Mouse (Mus musculus): ENCODE measurements at regions not wholly inside any gene's neighbourhood (a gene's known extent, or its start where the extent isn't known, plus 50 kb on each side); places are given as distances from the start of the nearest gene placed in this dataset.
"Not testable (repeated sequence)": the region's sequence is repeated elsewhere in the genome, so short reads cannot be mapped to it uniquely, and the experiment has no call there.

- no peak for DNase-seq (ENCODE audit: low spot score)
Observed at GRCm38 (mm10) chr1:42539541-42540520, 155.7 kb upstream of the Pou3f3 start.

DNA sequence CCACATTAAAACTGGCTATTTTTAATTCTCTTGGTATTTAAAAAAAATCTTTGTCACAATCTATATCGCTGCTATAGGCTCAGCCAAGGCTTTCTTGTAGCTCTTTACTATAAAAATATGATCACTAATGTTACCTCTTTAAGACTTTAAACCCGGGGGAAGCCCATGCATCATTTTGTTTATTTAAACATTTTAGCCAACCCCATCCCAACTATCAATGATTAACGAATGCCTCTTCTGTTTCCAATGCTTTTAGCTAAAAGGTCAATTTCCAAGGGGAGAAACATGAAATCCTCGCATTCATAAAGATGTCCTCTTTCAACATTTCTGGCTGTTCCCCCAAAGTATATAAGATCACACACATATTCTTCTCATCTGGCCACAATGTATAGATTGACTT, 153.6 kb upstream of the Pou3f3 start:
- DNase-seq (ENCODE audit: low spot score): no peak

- no peak for DNase-seq (ENCODE audit: low spot score)
Observed at GRCm38 (mm10) chr1:42542846-42543549, 152.6 kb upstream of the Pou3f3 start.

GRCm38 (mm10) chr1:42546879-42547278, 148.7 kb upstream of the Pou3f3 start:
- no peak for DNase-seq (ENCODE audit: low spot score)

DNA sequence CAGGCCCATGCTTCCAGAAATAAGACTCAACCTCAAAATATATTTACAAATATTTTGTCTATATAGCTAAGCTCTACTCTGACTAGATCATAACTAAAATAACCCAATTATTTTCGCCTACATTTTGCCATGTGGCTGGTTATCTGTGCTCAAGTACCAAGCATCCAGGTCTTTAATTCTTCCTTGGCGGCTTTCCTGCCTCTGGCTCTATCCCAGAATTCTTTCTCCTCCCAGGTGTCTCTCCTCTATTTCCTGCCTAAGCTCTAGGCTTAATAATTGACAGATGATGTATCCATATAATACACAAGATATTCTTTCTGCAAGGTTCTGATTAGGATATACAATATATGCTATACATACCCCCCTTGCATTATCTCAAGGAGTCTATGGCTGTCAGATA, 138.3 kb upstream of the Pou3f3 start:
- DNase-seq (ENCODE audit: low spot score): no peak

GRCm38 (mm10) chr1:42567640-42568039, 127.9 kb upstream of the Pou3f3 start:
- no peak for DNase-seq (ENCODE audit: low spot score)

- DNase-seq (ENCODE audit: low spot score): no peak
Observed at GRCm38 (mm10) chr1:42585191-42585590, 110.4 kb upstream of the Pou3f3 start.

DNA sequence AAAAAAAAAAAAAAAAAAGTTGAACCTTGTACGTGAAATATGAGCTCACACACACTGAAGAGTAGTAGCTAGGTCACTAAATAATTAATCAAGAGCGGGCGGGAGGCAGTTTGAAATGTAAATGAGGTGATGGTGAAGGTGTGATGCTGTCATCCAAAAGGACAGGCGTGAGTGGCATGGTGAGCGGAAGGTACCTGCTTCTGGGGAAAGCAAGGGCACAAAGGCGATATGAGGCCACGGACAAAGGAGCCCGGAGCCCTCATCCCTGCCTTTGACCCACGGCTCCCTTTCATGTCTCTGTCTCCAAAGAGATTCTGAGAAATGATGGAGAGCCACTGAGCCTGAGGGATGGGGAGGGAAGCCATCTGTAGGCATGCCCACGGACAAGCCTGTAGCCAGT, 107.1 kb upstream of the Pou3f3 start:
- no peak for DNase-seq (ENCODE audit: low spot score)

DNA sequence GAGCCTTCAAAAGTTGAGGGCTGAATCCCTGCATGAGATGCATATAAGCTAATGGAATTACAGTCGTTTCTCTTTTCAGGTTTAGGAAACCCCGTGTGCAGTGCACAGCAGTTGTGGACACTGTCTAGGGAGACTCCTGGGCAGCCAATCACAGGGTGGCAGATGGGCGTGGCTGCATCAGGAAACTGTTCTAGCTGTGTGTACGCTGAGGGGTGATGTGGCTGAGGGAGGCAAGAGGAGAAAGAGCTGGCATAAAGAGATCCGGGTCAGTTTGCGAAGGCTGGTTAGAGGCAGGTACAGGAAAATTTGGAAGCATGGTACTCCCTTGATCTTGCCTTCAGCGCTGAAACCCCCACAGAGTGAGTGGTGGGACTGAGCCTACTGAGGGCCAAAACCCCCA, 106.1 kb upstream of the Pou3f3 start:
- no peak for DNase-seq (ENCODE audit: low spot score)

DNA sequence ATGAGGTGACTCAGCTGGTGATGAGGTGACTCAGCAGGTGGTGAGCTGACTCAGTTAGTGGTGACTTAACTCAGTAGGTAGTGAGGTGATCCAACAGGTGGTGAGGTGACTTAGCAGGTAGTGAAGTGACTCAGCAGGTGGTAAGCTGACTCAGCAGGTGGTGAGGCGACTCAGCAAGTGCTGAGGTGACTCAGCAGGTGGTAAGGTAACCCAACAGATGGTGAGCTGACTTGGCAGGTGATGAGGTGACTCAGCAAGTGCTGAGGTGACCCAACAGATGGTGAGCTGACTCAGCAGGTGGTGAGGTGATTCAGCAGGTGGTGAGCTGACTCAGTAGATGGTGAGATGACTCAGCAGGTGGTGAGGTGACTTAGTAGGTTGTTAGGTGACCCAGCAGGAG, 103.7 kb upstream of the Pou3f3 start:
- DNase-seq (ENCODE audit: low spot score): no peak

- no peak for DNase-seq (ENCODE audit: low spot score)
Observed at GRCm38 (mm10) chr1:42597065-42597464, 98.5 kb upstream of the Pou3f3 start.

- DNase-seq (ENCODE audit: low spot score): no peak
Observed at GRCm38 (mm10) chr1:42599238-42599637, 96.3 kb upstream of the Pou3f3 start.

DNA sequence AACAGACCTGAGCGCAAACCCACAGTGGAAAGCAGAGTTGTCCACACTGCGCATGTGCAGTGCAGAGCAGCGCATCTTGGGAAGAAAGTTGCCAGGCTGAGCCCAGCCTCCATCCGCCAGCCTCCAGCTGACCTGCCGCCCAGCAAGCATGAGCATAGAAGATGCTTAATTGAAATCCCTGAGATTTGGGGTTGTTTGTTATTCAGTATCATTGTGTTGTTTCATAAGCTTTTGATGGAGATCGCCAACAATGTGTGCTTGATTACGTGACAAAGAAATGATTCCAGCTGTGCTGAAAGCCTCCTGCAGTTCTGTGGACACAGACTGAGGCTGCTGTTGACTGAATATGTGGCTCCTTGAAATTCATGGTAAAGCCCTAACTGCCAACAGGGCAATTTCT, 89.3 kb upstream of the Pou3f3 start:
- no peak for DNase-seq (ENCODE audit: low spot score)

- not testable (repeated sequence) for DNase-seq (ENCODE audit: low spot score)
Observed at GRCm38 (mm10) chr1:42607466-42608043, 88.0 kb upstream of the Pou3f3 start.

DNA sequence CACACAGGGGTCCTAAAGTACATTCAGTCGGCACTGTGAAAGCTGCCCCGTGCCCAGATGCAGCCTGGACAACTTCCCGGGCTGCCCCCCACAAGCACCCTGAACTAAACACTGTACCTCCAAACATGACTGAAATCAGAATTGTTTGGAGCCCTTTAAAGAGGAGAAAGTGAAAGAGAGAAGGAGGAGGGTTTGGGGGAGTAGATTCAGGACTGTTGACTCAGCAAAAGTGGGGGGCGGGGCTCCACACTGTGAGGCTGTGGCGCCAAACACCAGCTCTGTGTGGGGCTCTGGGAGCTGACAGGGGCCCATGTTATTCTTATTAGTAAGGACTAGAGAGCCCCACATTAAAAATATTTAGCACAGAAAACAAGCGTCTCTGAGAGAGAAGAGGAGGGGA, 71.8 kb upstream of the Pou3f3 start:
- no peak for DNase-seq (ENCODE audit: low spot score)

GRCm38 (mm10) chr1:42628800-42629199, 66.8 kb upstream of the Pou3f3 start:
- no peak for DNase-seq (ENCODE audit: low spot score)

DNA sequence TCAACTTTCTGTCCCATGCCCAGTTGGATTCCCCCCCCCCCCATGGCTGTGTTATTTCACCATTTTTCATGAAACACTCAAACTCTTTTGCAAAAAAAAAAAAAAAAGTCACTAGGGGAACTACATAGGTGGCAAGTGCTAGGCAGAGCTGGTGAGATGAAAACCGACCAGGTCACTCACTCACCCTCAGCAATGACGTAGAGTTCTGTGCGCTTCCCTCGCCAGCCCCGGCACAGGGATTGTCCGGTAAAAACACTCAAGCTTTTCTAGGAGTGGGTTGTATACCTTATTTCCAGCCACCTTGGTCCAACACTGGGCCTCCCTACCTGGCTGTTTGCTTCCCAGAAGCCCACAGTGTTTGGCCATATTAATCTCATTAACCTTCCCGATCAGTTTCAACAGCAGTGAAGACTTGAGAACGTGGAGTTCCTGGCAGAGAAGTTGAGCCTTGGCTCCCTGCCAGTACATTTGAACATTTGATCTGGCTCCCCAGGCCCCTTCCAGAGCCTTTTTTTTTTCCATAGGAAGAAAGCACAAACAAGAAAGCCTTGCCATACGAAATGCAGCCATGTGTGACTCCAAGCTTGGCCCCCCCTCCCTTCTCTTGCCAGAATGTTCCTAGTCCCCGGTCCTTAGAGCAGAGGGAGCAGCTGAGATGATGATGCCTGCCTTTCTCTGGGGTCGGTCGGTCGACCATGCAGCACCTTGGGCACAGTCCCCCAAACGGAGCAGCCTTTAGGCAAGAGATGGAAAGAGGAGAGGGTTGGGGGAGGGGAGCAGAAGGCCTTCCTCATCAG, 65.9 kb upstream of the Pou3f3 start:
- DNase-seq (ENCODE audit: low spot score): peak; percentile 25

GRCm38 (mm10) chr1:42632286-42632685, 63.3 kb upstream of the Pou3f3 start:
- DNase-seq (ENCODE audit: low spot score): no peak

DNA sequence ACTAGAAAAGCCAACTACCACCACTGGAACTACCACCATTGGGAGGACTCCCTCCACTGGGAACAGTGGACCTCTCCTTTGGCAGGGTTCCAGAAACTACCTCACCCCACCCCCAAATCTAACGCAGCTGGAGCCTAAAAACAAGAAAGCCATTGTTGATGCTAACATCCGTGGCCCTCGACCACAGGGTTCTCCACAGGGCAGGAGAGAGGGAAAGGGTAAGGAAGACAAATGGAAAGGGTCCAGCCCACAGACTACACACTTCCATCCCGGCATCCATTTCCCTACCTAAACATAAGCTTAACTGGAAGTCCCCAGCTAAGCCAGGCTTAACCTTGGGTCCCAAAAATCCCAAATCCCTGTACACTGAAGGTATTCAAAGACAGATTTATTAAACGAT, 59.0 kb upstream of the Pou3f3 start:
- no peak for DNase-seq (ENCODE audit: low spot score)

All from gastrocnemius, adult 18-20 months (tissue).